Mouse (Mus musculus) hindbrain, embryonic 11.5 days (tissue): ENCODE measurements around the gene Gpr183. TPM values are rescaled to one million over a fixed set of nuclear protein-coding genes. Genes with fewer than 3 reads are reported as not detected.

Experiments
- ATAC-seq: fragments of 200-750 bp; cut with Nextera tagmentation; 2 replicates; pipeline ENCODE4 v1.8.0; 2017; ENCODE audit warnings: mild to moderate bottlenecking, moderate TSS enrichment, moderate library complexity; ENCODE audit not compliant: low FRiP score
- DNase-seq: peaks from one replicate; pipeline ENCODE4 v3.0.0-alpha.2; 2015; ENCODE audit warnings: low spot score
- H3K27ac ChIP-seq: fragments of 300-500 bp; sonication (generic); 2 replicates; pipeline ENCODE4 v1.5.1; 2014; ENCODE audit warnings: mild to moderate bottlenecking, low read depth, low read length
- H3K27me3 ChIP-seq: fragments of 300-500 bp; sonication (generic); 2 replicates; pipeline ENCODE4 v1.6.1; 2014; ENCODE audit warnings: mild to moderate bottlenecking, low read length, moderate library complexity, mixed read lengths; ENCODE audit not compliant: control insufficient read depth, insufficient read depth
- H3K36me3 ChIP-seq: fragments of 300-500 bp; sonication (generic); 2 replicates; pipeline ENCODE4 v1.6.1; 2014; ENCODE audit warnings: mild to moderate bottlenecking, low read length, moderate library complexity, mixed read lengths; ENCODE audit not compliant: control insufficient read depth, insufficient read depth
- H3K4me1 ChIP-seq: fragments of 300-500 bp; sonication (generic); replicated peaks from 2 replicates; pipeline ENCODE4 v1.6.1; 2014; ENCODE audit warnings: low read length, mixed read lengths; ENCODE audit not compliant: control insufficient read depth, insufficient read depth
- H3K4me2 ChIP-seq: fragments of 300-500 bp; sonication (generic); replicated peaks from 2 replicates; pipeline ENCODE4 v1.6.1; 2014; ENCODE audit warnings: mild to moderate bottlenecking, low read depth, low read length
- H3K4me3 ChIP-seq: fragments of 300-500 bp; sonication (generic); 2 replicates; pipeline ENCODE4 v1.5.1; 2014; ENCODE audit warnings: low read depth, low read length
- H3K9ac ChIP-seq: fragments of 300-500 bp; sonication (generic); 2 replicates; pipeline ENCODE4 v1.6.1; 2014; ENCODE audit warnings: low read depth, low read length
- H3K9me3 ChIP-seq: fragments of 300-500 bp; sonication (generic); 2 replicates; pipeline ENCODE4 v1.6.1; 2016; ENCODE audit warnings: low read length; ENCODE audit not compliant: control insufficient read depth
- WGBS: fragments of 180-500 bp; shearing (Covaris S2); extraction: QIAGEN DNeasy Blood & Tissue Kit; methylation state at CpG from one replicate; pipeline ENCODE4 v1.1.7; 2014; 5-methylcytosine and 5-hydroxymethylcytosine counted together
- polyA plus RNA-seq: library from polyadenylated mRNA; unstranded; fragments of >200 nt; fragmentation: Nextera tagmentation; extraction: Ambion mirVana; gene quantifications from 2 replicates; pipeline ENCODE4 v1.2.1, GENCODE M21; 2014

Gpr183 gene
- polyA plus RNA-seq, 1 experiment from 2014 or later: 3.2 TPM

DNA sequence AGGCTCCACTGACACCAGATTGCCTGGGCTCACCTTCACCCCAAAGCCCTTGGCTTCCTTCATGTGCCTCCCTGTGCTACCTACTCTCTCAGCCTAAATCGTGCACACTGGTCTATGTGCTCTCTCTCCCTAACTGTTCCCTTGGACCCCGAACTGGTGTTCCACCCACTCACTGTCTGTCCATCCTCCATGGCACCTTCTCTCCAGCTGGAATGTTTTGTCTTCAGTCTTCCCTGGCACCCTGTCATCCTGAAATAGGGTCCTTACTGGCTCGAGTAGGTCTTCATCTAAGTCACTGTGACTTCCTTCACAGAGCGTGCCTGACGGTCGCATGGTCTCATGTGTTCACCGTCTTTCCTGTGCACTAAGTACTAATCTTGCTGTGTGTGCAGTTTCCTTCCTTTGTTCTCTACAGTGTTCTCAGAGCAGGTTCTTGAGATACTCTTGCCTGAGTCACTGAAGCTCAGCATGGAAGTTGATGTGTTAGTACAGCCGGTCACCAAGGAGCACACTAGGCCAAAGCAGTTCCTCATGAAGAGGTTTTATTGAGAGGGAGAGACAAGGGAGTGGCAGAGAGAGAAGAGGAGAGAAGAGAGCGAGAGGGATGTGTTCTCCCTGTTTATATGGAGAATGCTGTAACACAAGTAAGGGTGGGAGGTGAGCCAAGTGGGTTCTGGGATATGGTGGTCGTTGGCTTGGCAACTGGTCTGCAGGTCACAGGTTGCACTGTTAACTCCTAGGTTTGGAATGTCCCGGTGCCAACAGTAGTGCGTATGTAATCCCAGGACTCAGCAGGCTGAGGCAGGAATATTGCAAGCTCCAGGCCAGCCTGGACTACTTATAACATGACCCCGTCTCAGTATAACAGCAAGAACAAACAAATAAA, 27.6 kb upstream of the Gpr183 start:
- Histone ChIP-seq H3K9ac (no peak overlapping the region), H3K27ac (no peak overlapping the region), H3K9me3 (no peaks in the 10 kb centered on the region), H3K36me3 (0 out of 2 replicates have a peak, but pooled peaks cover 2% of the 10 kb centered on the region), H3K4me2 (no peak overlapping the region), H3K4me1 (no peaks in the 10 kb centered on the region), H3K27me3 (no peaks in the 10 kb centered on the region), H3K4me3 (no peak overlapping the region)
- 93% methylated on average over 13 of the region's 13 CpGs for WGBS
- ATAC-seq: no peak
- no peak for DNase-seq

DNA sequence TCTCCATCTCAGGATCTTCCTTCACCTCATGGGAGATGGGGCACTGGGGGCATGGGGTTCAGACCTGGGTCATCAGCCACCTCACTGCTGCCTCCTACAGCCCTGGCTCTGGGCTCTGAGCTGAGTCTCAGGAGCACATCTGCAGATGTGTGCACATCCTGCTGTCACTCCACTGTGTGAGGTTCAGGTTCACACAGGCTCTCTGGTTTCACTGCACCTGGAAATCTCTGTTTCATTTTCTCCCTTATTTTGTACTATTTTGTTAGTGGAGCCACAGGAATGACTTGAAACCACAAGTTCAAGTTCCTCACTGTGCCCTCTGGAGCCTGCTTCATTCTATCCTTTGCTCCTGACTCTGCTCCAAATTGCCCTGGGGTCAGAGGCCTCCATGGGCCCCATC, 26.9 kb upstream of the Gpr183 start:
- DNase-seq: no peak
- no peak overlapping the region for H3K4me2 ChIP-seq
- ATAC-seq: no peak
- H3K9ac ChIP-seq: no peak overlapping the region
- H3K27ac ChIP-seq: no peak overlapping the region
- H3K4me3 ChIP-seq: no peak overlapping the region
- H3K4me1 ChIP-seq: no peaks in the 10 kb centered on the region
- H3K36me3 ChIP-seq: 0 out of 2 replicates have a peak, but pooled peaks cover 2% of the 10 kb centered on the region
- H3K9me3 ChIP-seq: no peaks in the 10 kb centered on the region
- no peaks in the 10 kb centered on the region for H3K27me3 ChIP-seq

- H3K4me1 ChIP-seq: no peaks in the 10 kb centered on the region
- no peak overlapping the region for H3K9ac ChIP-seq
- DNase-seq: no peak
- H3K9me3 ChIP-seq: no peaks in the 10 kb centered on the region
- no peak overlapping the region for H3K27ac ChIP-seq
- H3K27me3 ChIP-seq: no peaks in the 10 kb centered on the region
- no peak for ATAC-seq
- no peak overlapping the region for H3K4me3 ChIP-seq
- H3K36me3 ChIP-seq: 0 out of 2 replicates have a peak, but pooled peaks cover 2% of the 10 kb centered on the region
- no peak overlapping the region for H3K4me2 ChIP-seq
- 92% methylated on average over 6 of the region's 6 CpGs for WGBS
Observed at GRCm38 (mm10) chr14:121990897-121991296, 25.9 kb upstream of the Gpr183 start.

- Histone ChIP-seq H3K36me3 (0 out of 2 replicates have a peak, but pooled peaks cover 2% of the 10 kb centered on the region), H3K27ac (no peak overlapping the region), H3K27me3 (no peaks in the 10 kb centered on the region), H3K9me3 (no peaks in the 10 kb centered on the region), H3K9ac (no peak overlapping the region), H3K4me1 (no peaks in the 10 kb centered on the region), H3K4me3 (no peak overlapping the region), H3K4me2 (no peak overlapping the region)
- ATAC-seq: no peak
- no peak for DNase-seq
- WGBS: 96% methylated on average over 3 of the region's 3 CpGs
Observed at GRCm38 (mm10) chr14:121989869-121990268, 24.9 kb upstream of the Gpr183 start.

DNA sequence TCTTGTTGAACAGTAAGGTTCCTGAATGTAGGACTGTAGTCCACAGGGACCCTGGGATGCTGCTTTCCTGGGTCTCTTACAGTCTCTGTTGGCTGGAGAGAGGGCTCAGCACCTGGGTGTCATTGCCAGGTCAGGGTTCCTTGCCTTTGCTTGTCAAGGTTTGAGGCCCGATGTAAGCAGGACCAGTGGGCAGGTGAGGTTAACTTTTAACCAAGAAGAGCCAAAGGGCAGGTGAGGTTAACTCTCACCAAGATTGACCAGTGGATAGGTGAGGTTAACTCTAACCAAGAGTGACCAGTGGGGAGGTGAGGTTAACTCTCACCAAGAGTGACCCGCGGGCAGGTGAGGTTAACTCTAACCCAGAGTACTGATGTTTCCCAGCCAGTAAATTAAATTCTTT, 24.3 kb upstream of the Gpr183 start:
- Histone ChIP-seq H3K4me2 (no peak overlapping the region), H3K27me3 (no peaks in the 10 kb centered on the region), H3K27ac (no peak overlapping the region), H3K9ac (no peak overlapping the region), H3K9me3 (no peaks in the 10 kb centered on the region), H3K36me3 (0 out of 2 replicates have a peak, but pooled peaks cover 1% of the 10 kb centered on the region), H3K4me1 (no peaks in the 10 kb centered on the region), H3K4me3 (no peak overlapping the region)
- no peak for DNase-seq
- no peak for ATAC-seq
- 98% methylated on average over 3 of the region's 3 CpGs for WGBS

DNA sequence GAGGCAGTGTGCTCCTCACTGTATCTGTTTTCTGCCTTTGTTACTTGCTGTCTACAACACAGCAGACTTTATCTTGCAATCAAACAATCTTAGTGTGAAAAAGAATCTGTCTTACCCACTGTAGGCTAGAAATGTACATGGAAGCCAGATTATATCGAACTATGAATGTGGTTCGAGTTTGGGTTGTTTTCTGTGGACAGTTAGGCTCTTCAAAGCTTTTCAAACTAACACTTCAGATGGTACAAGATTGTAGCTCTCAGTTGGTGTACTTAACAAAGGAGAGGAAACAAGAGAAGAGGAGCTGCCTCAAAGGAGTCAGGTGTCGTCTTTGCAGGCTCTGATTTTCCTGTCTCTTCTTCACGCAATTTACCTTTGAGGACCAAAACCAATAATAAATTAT, 22.7 kb upstream of the Gpr183 start:
- H3K9ac ChIP-seq: no peak overlapping the region
- ATAC-seq (no peak), DNase-seq (no peak)
- H3K36me3 ChIP-seq: no peaks in the 10 kb centered on the region
- H3K27me3 ChIP-seq: no peaks in the 10 kb centered on the region
- H3K27ac ChIP-seq: no peak overlapping the region
- H3K4me2 ChIP-seq: no peak overlapping the region
- 85% methylated on average over 4 of the region's 4 CpGs for WGBS
- no peaks in the 10 kb centered on the region for H3K4me1 ChIP-seq
- H3K9me3 ChIP-seq: no peaks in the 10 kb centered on the region
- no peak overlapping the region for H3K4me3 ChIP-seq

DNA sequence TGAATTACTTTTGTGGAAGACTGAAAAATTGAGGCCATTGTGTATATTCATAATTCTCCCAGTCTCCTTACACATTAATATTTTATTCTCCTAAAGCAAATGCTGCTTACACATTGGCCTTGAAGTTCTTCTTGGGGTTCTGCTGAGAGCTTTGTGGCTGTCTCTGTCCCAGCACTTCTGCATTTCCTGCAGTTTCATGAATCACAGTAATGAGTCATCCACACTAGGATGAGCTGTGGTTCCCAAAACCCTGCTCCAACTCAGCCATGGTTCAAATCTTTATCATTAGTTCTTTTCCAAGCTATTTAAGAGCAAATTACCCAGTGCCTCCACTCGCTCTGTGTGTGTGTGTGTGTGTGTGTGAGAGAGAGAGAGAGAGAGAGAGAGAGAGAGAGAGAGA, 22.3 kb upstream of the Gpr183 start:
- WGBS: 92% methylated on average over 1 of the region's 1 CpGs
- no peak for DNase-seq
- Histone ChIP-seq H3K4me3 (no peak overlapping the region), H3K27ac (no peak overlapping the region), H3K4me2 (no peak overlapping the region), H3K4me1 (no peaks in the 10 kb centered on the region), H3K36me3 (no peaks in the 10 kb centered on the region), H3K9ac (no peak overlapping the region), H3K9me3 (no peaks in the 10 kb centered on the region), H3K27me3 (no peaks in the 10 kb centered on the region)
- ATAC-seq: no peak

GRCm38 (mm10) chr14:121986028-121986427, 21.0 kb upstream of the Gpr183 start:
- ATAC-seq: no peak
- Histone ChIP-seq H3K4me3 (no peak overlapping the region), H3K36me3 (no peaks in the 10 kb centered on the region), H3K9ac (no peak overlapping the region), H3K4me1 (no peaks in the 10 kb centered on the region), H3K9me3 (no peaks in the 10 kb centered on the region), H3K27ac (no peak overlapping the region), H3K27me3 (no peaks in the 10 kb centered on the region), H3K4me2 (no peak overlapping the region)
- DNase-seq: no peak
- WGBS: 88% methylated on average over 6 of the region's 6 CpGs

DNA sequence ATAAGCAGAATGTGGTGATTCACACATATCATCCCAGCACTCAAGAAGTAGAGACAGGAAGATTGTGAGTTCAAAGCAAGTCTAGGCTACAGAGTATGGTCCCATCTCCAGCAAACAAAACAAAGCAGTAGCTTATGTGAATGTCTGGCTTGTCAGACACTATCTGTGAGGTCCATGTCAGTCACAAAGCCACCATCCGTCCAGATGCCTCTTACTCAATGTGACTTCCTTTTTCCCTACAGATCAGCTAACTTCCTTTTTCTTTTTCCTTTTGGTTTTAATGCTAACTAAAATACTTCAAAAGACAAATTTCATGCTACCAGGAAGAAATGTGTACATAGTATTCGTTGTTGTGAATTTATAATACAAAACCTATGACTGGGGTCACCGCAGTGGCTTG, 20.5 kb upstream of the Gpr183 start:
- no peaks in the 10 kb centered on the region for H3K36me3 ChIP-seq
- 88% methylated on average over 3 of the region's 3 CpGs for WGBS
- H3K4me3 ChIP-seq: no peak overlapping the region
- no peak overlapping the region for H3K27ac ChIP-seq
- no peaks in the 10 kb centered on the region for H3K27me3 ChIP-seq
- DNase-seq (no peak), ATAC-seq (no peak)
- no peak overlapping the region for H3K9ac ChIP-seq
- no peak overlapping the region for H3K4me2 ChIP-seq
- no peaks in the 10 kb centered on the region for H3K9me3 ChIP-seq
- H3K4me1 ChIP-seq: no peaks in the 10 kb centered on the region
